Mouse (Mus musculus) T-helper 2 cell (primary cell): ENCODE measurements around the gene Lamtor4.

ENCODE experiments used
- in situ Hi-C: fragments of 300-600 bp; cut with MboI, MseI; formaldehyde crosslinking; loops from one replicate; pipeline ENCODE4 v1.15.1; 2025; ENCODE audit warnings: high pct_unique_total_duplicates

Gene Lamtor4

GRCm38 (mm10) chr5:138260051-138260450 lies 4.8 kb downstream of the Lamtor4 start:
- in situ Hi-C loops: no loop called here

- in situ Hi-C loops: no loop called here
Observed at GRCm38 (mm10) chr5:138260834-138261233, 5.6 kb downstream of the Lamtor4 start.

- in situ Hi-C loops: no loop called here
Observed at GRCm38 (mm10) chr5:138262001-138262400, 6.7 kb downstream of the Lamtor4 start.

GRCm38 (mm10) chr5:138262582-138263240 lies 7.4 kb downstream of the Lamtor4 start:
- in situ Hi-C loops: no loop called here

GRCm38 (mm10) chr5:138263260-138264206 lies 8.3 kb downstream of the Lamtor4 start, which contains the start of gene BC037034:
BC037034 (minus strand) TSS chr5:138264033.
- in situ Hi-C loops: no loop called here

GRCm38 (mm10) chr5:138264207-138264578 lies 8.9 kb downstream of the Lamtor4 start:
- in situ Hi-C loops: no loop called here

- in situ Hi-C loops: no loop called here
Observed at GRCm38 (mm10) chr5:138265712-138266111, 10.4 kb downstream of the Lamtor4 start.

GRCm38 (mm10) chr5:138267114-138267513 lies 11.8 kb downstream of the Lamtor4 start:
- in situ Hi-C loops: no loop called here

- in situ Hi-C loops: no loop called here
Observed at GRCm38 (mm10) chr5:138268980-138269379, 13.7 kb downstream of the Lamtor4 start.

GRCm38 (mm10) chr5:138271232-138271631 lies 15.9 kb downstream of the Lamtor4 start:
- in situ Hi-C loops: no loop called here

GRCm38 (mm10) chr5:138272409-138272923 lies 17.2 kb downstream of the Lamtor4 start, which contains the start of gene Gal3st4:
Gal3st4 (minus strand) TSS chr5:138272840.
- in situ Hi-C loops: no loop called here

- in situ Hi-C loops: no loop called here
Observed at GRCm38 (mm10) chr5:138274186-138274585, 18.9 kb downstream of the Lamtor4 start.

GRCm38 (mm10) chr5:138275216-138276050 lies 20.2 kb downstream of the Lamtor4 start:
- in situ Hi-C loops: no loop called here

GRCm38 (mm10) chr5:138277994-138278393 lies 22.7 kb downstream of the Lamtor4 start:
- in situ Hi-C loops: no loop called here

- in situ Hi-C loops: no loop called here
Observed at GRCm38 (mm10) chr5:138279585-138280424, 24.5 kb downstream of the Lamtor4 start, which contains the start of the genes Gm43720, Gpc2 and Stag3. Gm43720 (minus strand) TSS chr5:138279958. Gpc2 (minus strand) TSS chr5:138280005. Stag3 (plus strand) TSS chr5:138280240.

GRCm38 (mm10) chr5:138280425-138280768 lies 25.1 kb downstream of the Lamtor4 start:
- in situ Hi-C loops: no loop called here

GRCm38 (mm10) chr5:138280829-138281228 lies 25.5 kb downstream of the Lamtor4 start:
- in situ Hi-C loops: no loop called here

- in situ Hi-C loops: no loop called here
Observed at GRCm38 (mm10) chr5:138281798-138282197, 26.5 kb downstream of the Lamtor4 start.

GRCm38 (mm10) chr5:138283540-138283939 lies 28.3 kb downstream of the Lamtor4 start:
- in situ Hi-C loops: no loop called here

GRCm38 (mm10) chr5:138287861-138288260 lies 32.6 kb downstream of the Lamtor4 start:
- in situ Hi-C loops: no loop called here
